Mouse (Mus musculus) liver, adult 2 months (tissue): ENCODE measurements at regions not wholly inside any gene's neighbourhood (a gene's known extent, or its start where the extent isn't known, plus 50 kb on each side); places are given as distances from the start of the nearest gene placed in this dataset.

ENCODE experiments used
- CTCF ChIP-seq: fragments of 200-500 bp; IDR thresholded peaks from 2 replicates; pipeline ENCODE4 v1.5.1; 2011; ENCODE audit warnings: low read depth, low read length, control low read depth
- POLR2A ChIP-seq: fragments of 200-500 bp; IDR thresholded peaks from 2 replicates; pipeline ENCODE4 v1.6.1; 2011; ENCODE audit warnings: low read length, control low read depth; ENCODE audit not compliant: insufficient read depth; ENCODE audit errors: extremely low read depth

GRCm38 (mm10) chr6:117379904-117380303, 211.6 kb downstream of the Cxcl12 start:
- no peak for TF ChIP-seq POLR2A
- TF ChIP-seq CTCF, result no peak
